Mouse (Mus musculus) kidney, adult 8-10 months (tissue): ENCODE data around the gene Rpap3.

Experiments used
- DNase-seq, 2 experiments: peaks; one replicate each; pipeline ENCODE4 v3.0.0; 2022

Gene Rpap3

GRCm38 (mm10) chr15:97728804-97729203, 23.2 kb upstream of the Rpap3 start:
- peak; percentile 73 to 81 for DNase-seq

- no peak for DNase-seq
Observed at GRCm38 (mm10) chr15:97728394-97728793, 22.8 kb upstream of the Rpap3 start.

DNA sequence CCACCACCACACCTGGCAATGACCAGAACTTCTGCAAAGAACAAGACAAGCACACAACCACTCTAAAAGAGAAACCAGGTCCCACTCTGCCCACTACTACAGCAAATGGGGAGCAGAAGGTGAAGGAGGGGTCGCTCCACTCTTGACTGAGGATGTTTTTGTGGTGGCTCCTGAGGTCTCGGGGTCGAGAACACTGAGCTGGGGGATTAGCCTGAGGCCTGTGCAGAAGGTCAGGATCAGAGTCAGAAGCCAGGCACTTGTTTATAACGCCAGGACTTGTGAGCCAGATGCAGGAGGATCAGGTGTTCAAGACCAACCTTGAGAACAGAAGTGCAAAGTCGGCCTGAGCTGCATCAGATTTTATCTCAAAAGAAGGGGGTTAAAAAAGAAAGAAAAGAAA, 21.9 kb upstream of the Rpap3 start:
- DNase-seq: no peak

GRCm38 (mm10) chr15:97727048-97727447, 21.4 kb upstream of the Rpap3 start:
- no peak for DNase-seq

DNA sequence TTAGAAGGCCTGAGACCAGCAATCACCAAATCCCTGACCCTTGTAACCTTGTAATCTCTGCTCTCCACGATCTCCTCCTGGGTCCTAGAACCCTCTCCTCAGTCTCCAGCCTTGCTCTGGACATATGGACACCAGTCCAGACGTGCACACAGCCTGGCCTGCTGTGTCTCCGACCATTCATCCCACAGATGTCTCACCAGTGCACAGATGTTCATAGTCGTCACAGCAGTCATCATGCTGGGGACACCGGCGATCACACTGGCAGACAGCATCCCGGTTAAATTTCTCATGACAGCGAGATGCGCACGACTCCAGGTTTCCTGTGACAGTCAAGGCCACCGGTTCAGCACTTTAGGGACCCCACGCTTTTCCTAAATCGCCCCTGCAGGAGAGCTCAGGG, 20.7 kb upstream of the Rpap3 start:
- DNase-seq: no peak

DNA sequence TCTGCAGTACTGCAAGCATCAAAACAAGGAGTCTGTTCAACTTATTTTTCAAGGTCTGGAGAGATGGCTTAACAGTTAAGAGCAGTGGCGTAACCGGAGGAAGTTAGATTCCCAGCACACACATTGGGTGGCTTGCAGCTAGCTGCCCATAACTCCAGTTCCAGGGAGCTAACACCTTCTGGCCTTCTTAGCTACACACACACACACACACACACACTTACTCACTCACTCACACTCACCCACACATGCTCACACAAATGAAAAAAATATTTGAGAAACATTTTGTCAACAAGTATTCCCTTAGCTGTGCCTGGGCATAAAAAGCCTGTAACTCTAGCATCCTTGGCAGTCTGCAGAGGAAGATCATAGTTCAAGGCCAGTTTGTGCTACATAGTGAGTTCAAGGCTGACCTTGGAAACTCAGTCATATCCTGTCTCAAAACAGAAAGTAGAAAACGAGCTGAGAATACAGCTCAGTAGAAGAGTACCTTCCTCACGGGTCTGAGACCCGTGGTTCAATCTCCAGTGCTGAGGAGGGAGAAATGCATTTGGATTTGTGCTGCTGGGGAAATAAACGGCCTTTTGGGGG, 19.7 kb upstream of the Rpap3 start:
- DNase-seq: no peak

DNA sequence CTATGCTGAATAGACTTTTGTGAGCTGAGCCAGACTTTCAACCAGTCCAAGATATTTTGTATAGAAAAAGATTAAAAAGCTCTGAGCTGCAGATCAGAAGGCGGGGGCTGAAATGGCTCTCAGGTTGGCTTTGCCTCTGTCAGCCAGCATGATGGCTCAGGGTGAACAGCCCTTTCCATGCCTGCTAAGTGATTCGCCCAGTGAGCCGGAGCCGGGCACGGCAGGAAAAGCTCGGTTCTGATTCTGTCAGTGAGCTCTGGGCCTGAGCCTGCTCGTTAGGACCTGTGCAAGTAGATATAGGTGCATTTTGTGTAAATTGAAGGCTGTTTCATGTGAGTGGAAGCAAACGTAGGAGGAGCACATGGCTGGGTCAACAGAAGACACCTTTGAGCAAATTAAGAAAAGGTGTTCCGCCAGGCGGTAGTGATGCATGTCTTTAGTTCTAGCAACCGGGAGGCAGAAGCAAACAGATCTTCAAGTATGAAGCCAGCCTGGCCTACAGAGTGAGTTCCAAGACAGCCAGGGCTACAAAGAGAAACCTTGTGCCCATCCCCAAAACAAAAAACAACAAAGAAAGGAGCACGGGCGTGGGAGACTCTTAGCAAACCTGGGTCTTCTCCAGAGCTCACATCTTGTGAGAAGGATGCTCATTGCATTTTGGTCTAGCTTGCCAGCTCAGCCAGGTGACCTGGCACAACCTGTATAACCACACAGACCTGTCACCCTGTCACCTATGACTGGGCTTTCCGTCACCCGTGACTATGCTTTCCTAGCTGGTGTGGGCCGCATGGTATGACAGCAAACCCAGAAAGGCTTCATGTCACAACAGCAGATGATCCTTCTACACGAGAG, 18.9 kb upstream of the Rpap3 start:
- no peak for DNase-seq

GRCm38 (mm10) chr15:97723536-97724345, 18.1 kb upstream of the Rpap3 start:
- no peak for DNase-seq

DNA sequence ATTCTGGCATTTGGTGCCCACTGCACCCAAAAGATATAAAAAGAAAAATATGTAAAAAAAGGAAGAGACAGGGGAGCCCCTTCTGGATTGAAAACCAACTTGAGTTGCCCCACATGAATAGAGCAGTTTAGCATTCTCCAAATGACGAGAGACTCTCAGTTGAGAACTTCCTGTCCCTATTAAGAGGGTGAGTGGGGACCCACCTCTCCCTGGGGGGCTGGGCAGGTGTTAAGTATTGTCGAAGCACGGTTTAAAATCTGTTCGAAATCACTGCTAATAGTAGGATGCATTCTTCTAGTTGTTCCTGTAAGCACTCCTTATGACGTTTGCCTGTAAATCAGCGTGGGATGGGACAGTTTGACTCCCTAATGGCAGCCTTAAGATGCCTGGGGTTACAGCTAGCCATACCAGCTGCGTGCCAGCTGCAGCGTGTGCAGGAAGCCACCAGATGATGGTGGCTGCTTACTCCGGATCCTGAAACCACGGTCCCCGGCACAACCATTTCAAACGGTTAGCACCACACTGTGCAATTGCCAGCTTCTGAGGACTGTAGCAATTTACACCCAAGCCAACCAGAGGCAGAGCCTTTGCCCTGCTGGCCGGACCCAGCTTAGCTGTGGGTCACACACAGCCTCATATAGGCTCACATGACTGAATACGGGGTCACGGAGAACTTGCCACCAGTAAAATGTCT, 15.5 kb upstream of the Rpap3 start:
- DNase-seq: no peak

GRCm38 (mm10) chr15:97720026-97720675, 14.5 kb upstream of the Rpap3 start:
- DNase-seq: no peak

DNA sequence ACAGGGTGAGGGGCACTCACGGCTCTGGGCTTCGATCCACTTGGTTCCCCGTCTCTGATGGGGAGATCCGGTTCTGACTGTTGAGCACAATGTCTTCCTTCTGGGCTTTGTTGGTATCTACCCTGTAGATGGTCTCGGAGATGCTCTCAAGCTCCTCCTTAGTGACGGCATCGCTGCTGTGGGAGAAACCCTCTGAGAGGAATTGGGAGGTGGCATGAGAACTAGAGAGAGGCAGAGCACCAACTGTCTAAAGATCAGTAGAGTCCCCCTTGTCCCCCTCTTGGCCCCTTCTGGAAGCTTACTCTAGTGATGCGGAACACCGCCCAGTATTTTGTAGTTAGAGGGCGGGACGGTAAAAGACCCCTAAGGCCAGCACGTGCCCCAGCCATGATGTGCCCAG, 13.9 kb upstream of the Rpap3 start:
- no peak for DNase-seq

DNA sequence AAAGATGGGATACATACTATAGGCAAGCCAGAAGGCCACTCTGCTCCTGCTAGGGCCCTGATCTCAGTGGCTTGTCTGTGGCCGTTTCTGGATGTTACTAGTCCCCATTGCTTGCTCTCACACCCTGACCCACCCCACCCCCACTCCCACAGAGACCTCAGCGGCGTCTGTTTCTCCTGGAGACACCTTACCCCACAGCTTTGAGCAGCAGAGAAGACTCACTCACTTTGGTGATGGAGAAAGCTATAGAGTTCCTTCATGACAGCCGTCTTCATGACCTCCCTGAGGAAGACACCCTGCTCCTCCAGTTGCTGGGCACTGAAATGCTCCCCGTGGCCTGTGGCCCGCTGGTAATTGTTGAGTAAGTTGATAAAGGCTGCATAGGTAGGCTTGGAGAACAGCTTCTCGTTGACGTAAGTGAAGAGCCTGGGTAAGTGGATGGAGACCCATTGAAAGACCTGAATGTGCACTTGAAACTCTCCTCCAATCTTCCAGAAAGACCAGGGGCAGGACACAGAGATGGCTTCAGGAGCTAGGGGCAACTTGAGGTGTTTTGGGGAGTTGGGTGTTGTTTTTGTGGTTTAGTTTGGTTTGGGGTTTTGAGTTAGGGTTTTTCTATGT, 13.0 kb upstream of the Rpap3 start:
- no peak for DNase-seq

GRCm38 (mm10) chr15:97717861-97718534, 12.4 kb upstream of the Rpap3 start:
- peak; percentile 54 to 70 for DNase-seq

GRCm38 (mm10) chr15:97716782-97717181, 11.2 kb upstream of the Rpap3 start:
- no peak for DNase-seq

DNA sequence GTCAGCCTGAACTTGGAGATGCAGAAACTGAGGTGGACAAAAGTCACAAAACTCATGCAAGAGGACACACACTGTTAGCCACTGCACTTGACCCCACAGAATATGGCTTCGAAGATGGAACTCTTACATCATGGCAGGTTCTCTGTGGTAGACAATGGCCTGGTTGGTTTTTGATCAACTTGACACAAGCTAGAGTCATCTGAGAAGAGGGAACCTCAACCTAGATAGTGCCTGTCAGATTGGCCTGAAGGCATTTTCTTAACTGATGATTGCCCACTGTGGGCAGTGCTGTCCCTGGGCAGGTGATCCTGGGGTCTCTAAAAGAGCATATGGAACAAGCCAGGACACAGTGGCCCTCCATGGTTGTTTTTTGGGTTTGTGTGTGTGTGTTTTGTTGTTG, 10.1 kb upstream of the Rpap3 start:
- DNase-seq: no peak

DNA sequence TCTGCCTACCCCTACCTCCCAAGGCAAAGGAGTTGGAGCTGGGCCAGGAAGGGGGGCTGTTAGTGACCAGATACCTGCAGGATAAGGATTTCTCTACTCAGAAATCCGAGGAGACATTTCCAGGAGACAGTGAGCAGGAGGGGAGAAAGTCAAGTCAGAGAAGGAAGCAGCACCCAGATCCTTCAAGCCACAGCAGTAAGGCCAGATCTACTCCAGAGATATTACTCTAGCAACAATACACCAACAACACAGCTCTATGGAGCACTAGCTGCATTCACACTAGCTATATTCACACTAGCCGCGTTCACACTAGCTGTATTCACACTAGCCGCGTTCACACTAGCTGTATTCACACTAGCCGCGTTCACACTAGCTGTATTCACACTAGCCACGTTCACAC, 9.5 kb upstream of the Rpap3 start:
- no peak for DNase-seq

DNA sequence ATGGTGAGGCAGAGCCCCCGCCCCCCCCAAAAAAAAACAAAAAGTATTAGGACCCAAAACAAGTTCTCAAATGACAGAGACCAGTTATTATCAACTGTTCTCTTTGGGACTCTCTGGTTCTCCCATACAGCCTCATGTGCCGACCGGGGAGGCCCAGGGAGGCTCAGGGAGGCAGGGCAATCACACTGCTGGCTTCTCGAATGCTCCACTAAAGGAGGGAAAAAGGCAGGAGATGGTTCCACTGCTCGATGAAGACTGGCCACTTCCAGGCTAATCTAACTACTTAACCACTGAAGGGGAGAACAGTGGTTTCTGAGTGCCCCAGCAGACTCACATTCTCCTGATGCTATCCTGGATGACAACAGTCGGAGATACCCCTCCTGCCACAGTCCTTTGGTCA, 6.9 kb upstream of the Rpap3 start:
- DNase-seq: no peak

DNA sequence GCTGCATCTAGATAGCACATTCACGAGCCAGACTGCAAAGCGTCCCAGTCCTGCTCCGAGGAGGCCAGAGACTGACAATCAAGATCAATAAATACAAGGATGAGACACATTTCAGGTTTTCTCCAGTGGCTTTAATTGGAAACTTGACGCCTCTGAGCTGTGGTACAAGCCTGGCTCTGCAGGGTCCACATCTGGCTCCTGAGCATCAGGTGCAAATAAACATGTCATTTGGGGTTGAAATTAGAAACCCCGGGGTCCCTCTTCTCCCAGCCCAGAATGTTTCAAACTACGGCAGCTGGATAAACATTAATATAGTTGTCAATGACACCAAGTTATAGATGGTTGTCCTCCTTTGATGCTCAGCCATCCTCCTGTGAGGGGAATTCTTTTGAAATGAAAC, 5.3 kb upstream of the Rpap3 start:
- DNase-seq: no peak

DNA sequence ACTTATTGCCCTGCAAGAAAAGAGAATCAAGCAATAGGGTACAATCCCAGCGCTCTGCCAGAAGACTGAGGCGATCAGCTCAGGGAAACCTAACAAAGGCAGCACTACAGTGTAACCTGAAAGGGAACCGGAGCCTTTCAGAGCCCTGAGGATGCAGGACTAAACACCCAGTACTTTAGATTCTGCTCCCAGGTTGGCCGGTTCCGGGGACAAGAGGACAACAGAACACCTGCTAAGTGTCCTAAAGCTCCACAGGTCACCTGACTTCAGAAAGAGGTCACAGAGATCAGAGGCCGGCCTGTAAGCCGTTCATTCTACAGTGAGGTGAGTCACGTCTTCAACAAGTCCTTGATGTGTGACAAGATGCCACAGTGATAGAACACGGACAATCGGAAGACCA, 9.0 kb downstream of the Rpap3 start:
- DNase-seq: no peak

GRCm38 (mm10) chr15:97693411-97693810, 12.2 kb downstream of the Rpap3 start:
- no peak for DNase-seq

GRCm38 (mm10) chr15:97684118-97684517, 21.5 kb downstream of the Rpap3 start:
- DNase-seq: no peak

GRCm38 (mm10) chr15:97682053-97682452, 23.6 kb downstream of the Rpap3 start:
- DNase-seq: peak; percentile 67 to 73
